Mouse (Mus musculus) thymus, adult 2 months (tissue): Measurements from ENCODE around the gene Plod2.

Source experiments
- CTCF ChIP-seq: fragments of 200-500 bp; IDR thresholded peaks from 2 replicates; pipeline ENCODE4 v1.5.1; 2012; ENCODE audit warnings: mild to moderate bottlenecking, control low read depth, low read length, moderate library complexity, borderline replicate concordance; ENCODE audit not compliant: control insufficient read depth, poor library complexity, insufficient read depth; ENCODE audit errors: extremely low read depth
- POLR2A ChIP-seq: fragments of 200-500 bp; IDR thresholded peaks from 2 replicates; pipeline ENCODE4 v1.6.1; 2012; ENCODE audit warnings: mild to moderate bottlenecking, low read length, control low read depth, moderate library complexity; ENCODE audit not compliant: control insufficient read depth, poor library complexity, insufficient read depth; ENCODE audit errors: extremely low read depth

DNA sequence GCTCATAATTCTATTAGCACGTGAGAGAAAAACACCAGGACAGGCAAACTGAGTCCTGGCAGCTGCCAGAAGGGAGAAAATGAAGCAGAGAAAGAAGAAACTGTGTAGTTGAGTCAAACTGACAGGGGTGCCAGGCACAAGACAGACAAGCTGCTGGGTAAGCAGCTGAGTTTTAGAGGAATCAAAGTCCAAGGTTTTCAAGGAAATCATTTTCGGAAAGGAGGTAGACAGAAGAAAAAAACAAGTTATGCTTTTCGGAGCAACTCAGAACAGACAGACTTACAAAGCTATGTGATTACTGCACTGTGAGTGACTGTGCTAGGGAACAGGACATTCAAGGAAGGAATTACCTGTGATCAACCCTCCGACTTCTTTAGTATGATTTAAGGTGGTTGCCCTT lies 17.5 kb upstream of the Plod2 start:
- TF ChIP-seq POLR2A (no peak), CTCF (no peak)
